Mouse (Mus musculus) heart, adult 18-20 months (tissue): ENCODE measurements around the gene Elmo1. TPM values are rescaled to one million over a fixed set of nuclear protein-coding genes. Genes with fewer than 3 reads are reported as not detected.

Experiments
- DNase-seq, 2 experiments: peaks; one replicate each; pipeline ENCODE4 v3.0.0; 2021 to 2022; ENCODE audit warnings: mixed read lengths in 1 of 2
- long read RNA-seq, 2 experiments: library from polyadenylated mRNA; stranded (forward); transcript quantifications; one replicate each; pipeline ENCODE4 v2.0.0; 2021
- total RNA-seq, 2 experiments: library from RNA; stranded (reverse); gene quantifications; 2 replicates each; pipeline ENCODE4 v1.2.3; 2021

Gene Elmo1
- total RNA-seq: 1 to 10 TPM; 7.6 to 9.1 TPM
- long read RNA-seq, experiment 1, full-length matches to known transcripts: 5 of 5 reads
- long read RNA-seq, experiment 1, partial matches to known transcripts: 0 of 5 reads
- long read RNA-seq, experiment 1, other reads (novel, unspliced or antisense): 0 of 5 reads
- long read RNA-seq, experiment 2, full-length matches to known transcripts: 2 of 5 reads
- long read RNA-seq, experiment 2, partial matches to known transcripts: 2 of 5 reads
- long read RNA-seq, experiment 2, other reads (novel, unspliced or antisense): 1 of 5 reads

DNA sequence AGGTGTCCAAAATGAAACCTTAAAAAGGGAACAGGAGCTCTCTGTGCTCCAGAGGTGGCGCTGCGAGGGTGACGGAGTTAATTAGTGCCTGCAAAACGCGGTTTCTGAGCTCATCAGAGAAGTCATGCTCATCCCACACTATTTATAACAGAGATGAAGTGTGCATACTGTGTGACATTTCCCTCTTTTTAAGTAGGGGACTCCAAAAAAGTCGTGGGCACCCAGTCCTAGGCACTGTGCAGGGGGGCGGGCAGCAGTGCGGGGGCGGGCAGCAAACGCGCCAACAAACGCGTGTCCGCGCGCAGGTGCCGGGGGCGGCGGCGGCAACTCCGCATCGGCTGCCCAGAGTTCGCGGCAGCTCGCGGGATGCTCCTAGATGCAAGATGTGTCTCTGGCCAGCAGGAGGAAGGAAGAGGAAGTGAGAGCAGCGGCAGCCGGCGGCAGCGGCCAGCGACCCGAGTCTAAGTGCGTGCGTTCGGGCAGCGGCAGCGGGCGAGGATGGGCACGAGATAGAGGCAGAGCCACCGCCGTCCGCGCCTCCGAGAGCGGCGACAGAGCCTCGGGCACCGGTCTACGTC is at the start of gene Elmo1:
Elmo1 (plus strand) TSS at position 464 of the 578 bp plus-strand sequence.
- DNase-seq: peak; percentile 63 to 87

DNA sequence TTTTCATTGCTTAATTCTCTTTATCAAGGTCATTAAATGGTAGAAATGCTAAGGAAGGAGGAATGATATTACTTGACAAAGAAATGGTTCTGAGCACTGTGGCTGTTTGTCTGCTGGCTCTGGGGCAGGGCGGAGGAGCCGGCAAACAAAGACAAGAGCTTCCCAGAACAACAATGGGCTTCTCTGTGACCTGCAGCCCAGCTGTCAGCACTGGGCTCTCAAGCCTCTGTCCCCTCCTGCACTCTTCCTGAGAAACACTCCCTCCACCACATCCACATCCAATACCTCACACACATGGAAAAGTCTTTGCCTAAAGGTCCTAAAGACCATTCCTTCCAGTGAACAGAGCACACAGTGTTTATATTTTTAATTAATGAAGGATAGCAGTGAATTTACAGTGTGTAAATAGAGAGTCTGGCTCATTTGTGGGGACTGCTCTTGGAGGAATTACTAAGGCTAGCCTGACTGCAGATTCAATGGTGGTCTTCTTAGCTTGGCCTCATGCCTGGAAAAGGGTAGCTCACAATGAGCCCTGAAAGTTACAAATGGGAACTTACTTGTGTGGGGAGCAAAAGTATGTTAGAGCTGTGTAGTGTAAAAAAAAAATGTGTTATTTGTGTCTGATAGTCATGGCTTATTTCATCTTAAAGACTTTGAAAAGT is 49.1 kb upstream of the Elmo1 start:
- DNase-seq: no peak

DNA sequence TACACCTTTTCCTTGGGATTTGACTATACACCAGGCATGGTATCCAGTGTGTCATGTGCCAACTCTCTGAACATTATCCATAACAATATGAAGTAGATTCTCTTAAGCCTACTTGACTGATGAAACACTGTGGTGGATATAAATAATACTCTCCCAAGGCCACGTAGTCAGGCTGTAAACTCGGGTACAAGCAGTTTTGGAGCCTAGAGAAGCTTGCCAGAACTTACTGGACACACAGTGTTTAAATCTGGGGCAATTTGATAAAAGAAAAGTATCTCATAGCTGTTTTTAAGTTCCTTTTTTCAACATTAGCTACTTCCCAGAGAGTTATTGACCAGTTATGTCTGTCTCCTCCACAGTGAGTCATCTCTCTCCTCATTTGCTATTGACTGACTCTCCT is 47.5 kb upstream of the Elmo1 start:
- DNase-seq: no peak

DNA sequence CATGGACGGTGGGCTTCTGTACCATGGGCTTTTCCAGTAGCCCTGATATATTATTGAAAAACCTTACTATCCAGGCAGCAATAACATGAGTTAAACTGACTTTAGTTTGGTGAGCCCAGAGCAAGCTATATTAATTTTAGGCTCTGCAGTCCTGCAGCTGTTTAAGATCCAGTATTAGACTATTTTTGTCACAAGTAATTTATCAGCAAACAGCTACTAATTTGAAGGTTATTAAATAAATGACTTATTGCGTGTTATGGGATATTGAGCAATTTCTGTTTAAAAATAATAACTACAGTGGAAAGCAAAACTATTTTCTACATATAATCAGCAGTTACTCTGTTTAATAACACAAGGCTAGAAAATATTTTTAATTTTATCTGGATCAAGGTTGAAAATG is 45.0 kb upstream of the Elmo1 start:
- DNase-seq: no peak

DNA sequence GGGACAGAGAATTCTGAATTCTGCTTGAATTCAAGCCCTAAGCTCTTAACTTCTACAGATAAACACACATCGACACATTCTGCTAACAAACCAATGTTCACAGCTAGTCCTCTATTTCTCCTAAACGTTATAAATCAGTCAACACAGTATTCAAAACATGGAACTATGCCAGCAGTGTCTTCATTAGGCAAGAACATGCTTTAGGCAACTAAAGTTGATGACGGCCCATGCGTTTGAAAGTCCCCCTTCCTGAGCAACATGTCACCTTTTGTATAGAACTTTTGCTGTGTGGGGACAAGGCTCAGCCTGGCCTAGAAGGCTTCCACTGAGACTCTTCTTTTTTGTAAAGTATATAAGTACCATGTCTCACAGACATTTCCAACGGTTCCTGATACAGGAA is 44.6 kb upstream of the Elmo1 start:
- DNase-seq: no peak

DNA sequence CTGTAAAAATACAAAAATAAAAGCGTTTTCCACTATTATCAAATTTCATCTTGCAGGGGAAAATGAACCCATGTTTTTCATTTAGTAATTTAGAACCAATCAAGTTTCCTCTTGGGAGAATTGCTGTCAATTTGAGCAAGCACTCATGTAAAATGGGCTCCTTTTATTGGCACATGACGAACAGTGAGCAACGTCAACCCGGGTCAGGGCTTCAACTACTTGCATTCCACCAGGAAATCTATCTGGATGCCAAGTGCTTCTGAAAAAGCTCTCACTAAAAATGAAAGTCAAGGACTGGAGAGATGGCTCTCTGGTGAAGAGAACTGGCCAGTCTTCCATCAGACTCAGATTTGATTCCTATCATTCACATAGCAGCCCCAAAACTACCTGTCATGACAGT is 44.0 kb upstream of the Elmo1 start:
- no peak for DNase-seq

DNA sequence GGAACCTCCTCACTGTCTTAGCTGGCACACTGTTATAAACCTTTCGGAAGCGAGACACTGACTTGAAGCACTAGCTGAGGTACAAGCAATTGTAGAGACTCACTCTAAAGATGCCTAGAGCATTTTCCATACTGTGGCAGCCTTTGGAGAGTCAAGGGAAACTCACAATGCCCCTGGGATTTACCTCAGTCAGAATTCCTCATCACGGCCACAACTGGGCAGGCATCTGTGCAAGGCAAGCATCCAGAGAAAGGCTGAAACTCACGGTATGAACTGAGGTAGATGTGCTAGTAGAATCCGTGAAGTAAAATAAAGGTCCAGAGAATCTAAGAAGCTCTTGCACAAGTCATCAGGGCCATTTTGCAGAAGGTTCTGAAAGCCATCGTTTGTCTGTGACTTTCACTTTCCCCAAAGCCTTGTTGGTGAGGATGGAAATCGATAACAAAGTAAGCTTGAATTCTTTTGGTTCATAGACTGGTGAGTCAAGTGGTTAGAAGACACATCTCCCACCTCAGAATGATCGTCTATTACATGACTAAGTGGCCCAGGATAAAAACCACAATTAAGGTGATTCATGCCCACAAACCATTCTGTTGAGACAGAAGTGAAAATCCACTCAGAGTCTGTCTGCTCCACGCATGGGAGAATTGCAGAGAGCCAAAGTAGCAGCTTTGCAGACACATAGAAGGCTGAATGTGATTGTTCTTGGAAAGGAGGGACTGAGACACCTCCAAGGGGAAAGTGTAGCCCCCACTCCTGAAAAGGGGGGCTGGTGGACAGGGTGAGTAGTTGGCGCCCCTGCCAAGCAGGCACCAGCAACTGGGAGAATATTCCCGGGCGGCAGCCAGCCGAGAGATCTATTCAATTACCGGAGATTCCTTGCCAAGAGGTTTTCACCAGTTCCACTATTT is 42.2 kb upstream of the Elmo1 start:
- DNase-seq: no peak

DNA sequence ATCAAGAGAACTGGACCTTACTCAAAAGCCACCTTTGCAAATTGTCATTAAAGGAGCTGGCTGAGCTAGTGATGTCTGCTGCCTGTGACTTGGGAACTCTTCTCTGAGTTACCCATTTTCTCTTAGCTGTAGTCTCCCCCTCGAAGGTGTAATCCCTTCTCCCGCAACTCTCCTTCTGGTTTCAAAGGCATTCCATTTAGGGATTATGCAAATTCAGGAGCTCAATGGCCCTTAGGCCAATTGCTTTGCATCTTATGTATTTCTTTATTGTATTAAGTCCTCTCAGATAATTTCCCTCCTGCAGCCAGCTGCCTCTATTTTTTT is 41.6 kb upstream of the Elmo1 start:
- DNase-seq: no peak

DNA sequence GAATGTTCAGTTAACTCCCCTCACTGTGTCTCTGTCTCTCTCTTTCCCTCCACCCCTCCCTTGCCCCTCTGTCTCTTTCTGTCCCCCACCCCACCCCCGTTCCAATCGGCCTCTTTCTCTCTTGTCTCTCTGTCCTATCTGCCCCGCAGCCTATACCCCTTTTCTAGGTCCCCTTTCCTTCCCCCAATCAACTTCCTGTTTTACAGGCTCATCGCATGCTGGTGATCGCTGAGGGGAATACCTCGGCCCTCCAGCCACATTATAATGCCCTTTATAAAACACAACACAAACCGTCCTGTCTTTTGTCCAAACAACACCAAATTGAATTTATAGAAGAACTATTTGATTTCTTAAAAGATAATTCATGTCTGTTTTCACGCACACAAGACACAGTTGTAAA is 40.7 kb upstream of the Elmo1 start:
- DNase-seq: no peak

DNA sequence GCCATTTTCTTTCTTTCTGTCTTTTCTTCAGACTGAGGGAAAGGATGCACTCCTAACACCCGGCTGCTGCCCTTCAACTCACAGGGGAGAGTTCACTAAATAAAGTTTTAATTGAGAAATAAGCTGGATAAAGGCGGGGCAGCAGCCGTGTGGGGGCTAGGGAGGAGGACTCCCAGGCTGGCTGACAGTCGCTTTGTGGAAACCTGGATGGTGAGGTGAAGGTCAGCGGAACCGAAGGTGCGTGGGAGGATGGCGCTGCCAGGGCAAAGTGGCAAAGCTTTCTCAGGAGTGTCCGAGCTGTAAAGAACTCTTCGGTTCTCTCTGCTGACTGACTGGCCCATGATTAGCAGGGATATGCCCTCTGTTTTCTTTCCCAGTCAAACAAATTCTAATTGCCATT is 40.2 kb upstream of the Elmo1 start:
- DNase-seq: no peak

DNA sequence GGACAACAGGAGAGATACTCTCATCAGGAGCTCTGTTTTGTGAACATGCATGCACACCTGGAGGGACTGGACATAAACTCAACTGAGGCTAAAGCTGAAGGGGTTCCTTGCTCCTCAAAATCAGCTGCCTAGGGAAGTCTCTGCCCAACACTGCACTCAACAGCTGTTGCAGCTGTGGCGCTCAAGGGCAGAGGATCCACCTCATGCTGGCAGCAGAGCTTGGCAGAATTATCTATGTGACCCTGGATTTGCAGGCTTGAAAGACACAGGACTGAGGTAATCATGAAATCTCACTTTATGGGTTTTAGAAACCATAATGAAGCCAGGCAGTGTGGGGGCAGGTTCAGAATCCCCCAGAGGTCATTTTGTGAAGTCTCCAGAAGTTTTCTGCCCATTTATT is 32.5 kb upstream of the Elmo1 start:
- no peak for DNase-seq

DNA sequence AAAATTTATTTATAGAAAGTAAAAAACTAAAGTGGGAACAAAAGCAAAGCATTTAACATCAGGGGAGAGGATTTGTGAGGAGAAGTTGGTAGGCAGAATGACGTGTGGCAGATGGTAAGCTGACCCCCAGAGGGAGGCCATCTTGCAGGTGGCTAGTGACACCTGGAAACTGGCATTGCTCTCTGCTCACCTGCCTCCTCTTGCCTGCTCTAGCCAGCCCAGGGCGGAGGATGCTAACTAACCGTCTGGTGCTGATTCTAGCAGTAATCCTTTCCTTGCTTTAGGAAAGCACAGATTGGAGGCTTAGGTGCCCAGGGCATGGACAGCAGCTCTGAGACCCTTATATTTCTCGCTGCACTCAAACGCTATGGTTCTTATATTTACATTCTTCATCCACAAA is 29.4 kb upstream of the Elmo1 start:
- no peak for DNase-seq

DNA sequence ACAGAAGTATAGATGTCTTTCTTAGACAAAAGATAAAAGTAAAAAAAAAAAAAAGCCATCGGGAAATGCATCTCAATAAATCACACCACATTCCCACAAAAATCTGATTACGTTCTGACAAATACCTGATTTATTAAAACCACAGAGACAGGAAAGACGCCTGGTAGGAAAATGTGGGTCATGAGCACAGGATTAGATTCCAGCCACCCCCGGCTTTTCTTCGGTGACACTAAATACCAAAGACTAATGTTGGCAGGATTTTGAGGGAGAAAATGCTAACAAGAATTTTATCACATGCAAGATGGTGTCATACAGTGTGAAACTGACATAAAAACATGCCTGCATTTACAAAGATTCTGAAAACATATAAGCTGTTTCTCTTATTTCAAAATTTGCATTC is 27.1 kb upstream of the Elmo1 start:
- no peak for DNase-seq

DNA sequence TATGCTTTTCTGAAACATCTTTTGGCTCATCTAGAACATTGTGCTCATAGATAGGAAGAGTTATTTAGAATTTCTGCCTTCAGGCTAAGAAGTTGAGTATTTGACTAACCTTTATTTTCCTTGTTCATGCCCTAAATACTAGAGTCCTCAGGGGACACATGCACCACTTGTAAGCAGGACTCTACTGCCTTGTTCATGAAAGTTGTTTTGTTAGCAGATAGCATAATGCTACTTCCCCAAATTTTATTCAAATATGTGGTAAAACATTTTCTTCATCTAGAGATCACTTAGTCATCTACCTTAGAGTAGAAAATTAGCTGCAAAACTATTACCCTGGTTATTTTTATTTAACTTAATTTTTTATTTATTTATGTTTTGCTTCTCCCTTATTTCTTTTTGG is 18.4 kb upstream of the Elmo1 start:
- no peak for DNase-seq

DNA sequence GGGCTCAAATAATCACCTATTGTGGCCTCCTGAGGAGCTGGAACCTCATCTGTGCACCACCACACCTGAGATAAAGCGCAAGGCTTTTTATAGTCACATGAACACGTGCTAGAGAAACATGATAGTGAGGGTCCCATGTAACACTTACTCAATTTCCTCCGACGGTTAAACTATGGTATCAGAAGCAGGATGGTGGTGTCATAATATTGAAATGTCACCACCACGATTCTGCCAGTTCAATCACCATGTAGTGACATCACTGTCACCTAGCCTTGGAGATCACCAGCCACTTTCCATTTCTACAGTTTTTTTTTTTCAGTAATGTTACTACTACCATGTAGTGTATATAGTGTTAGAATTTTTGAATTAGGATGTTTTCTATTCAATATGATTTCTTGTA is 17.4 kb upstream of the Elmo1 start:
- no peak for DNase-seq

DNA sequence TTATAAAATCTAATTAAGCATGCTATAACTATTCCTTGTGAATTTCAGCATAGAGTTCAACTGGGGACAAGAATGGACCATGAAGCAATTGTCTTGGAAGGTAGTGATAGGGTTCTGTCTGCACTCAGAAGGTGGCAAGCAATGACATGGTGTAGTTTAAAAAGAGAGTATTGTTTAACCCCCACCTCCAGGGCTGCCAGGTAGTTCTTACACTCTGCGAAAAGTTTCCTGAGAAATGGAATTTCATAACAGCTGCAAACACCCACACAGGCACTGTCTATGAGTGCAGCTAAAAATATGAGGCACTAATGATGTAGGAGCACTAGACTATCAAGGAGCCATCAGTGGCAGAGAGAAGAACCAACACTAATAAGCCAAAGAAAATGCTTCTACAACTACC is 13.9 kb upstream of the Elmo1 start:
- no peak for DNase-seq

DNA sequence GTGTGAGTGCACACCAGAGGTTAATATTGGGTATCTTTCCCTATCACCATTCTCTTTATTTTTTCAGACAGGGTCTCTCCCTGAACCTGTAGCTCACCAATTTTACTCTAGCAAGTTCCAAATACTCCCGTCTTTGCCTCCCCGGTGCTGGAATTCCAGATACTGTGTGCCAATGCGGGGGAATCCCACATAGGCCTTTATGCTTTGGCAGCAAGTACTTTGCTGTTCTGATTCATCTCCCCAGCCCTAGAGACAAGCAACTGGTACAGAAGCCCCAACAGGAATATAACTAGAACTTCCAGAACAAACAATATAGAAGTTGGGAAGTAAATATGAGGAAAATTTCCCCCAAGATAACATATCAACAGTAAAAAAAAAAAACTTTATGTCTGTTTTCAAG is 13.2 kb upstream of the Elmo1 start:
- no peak for DNase-seq

DNA sequence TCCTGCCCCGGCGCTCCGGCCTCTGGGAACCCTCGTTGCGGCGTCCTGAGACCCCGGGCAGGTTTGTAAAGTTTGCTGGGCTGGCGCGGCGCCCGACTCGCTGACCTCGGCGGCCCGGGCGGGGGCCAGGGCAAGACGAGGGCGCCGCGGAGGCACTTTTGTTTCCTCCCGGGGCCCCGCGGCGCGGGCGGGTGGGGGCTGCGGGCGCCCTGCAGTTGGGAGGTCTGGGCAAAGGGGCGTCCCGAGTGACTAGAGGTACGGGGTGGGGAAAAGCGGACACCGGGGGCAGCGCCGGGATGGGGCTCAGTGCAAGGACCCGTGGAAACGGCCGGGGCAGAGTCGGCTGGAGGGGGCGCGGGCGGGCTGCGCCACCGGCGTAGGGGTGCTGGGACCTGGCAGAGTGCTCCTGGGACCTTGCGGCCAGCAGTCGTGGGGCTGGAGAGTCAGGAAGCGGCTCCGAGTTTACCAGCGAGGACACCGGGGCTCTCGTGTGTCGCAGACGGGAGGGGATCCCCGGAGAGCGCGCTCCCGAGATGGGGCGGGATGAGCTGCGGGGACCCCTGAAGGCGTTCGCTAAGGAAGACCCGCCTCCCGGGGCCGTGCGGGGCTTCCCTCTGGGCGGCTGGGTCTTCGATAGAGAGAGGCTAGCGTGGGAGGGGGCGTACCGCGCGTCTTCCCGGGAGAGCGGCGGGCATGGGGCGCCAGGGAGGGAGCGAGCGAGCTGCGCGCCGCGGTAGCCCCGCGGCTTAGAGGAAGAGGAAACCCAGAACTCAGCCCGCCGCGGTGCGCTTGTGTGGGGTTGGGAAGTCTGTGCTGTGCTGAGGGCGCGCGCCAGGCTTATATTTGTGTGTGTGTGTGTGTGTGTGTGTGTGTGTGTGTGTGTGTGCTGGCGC is 561 bp downstream of the Elmo1 start:
- DNase-seq: peak; percentile 65 to 82

DNA sequence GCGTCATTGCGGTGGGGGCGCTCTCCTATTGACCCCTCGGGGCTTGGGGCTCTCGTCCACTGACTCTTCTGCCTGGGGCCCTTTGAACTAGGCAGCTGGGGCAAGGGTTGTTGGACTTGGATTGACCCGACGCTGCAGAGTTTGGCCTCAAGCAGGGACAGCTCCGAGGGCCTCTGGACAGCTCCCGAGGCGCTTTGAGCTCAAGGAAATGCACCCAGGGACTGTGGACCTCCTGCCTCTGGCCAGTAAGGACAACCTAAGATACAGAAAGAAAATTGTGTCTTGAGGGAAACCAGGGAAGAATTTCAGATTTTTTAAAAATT is 1.2 kb downstream of the Elmo1 start:
- no peak for DNase-seq

DNA sequence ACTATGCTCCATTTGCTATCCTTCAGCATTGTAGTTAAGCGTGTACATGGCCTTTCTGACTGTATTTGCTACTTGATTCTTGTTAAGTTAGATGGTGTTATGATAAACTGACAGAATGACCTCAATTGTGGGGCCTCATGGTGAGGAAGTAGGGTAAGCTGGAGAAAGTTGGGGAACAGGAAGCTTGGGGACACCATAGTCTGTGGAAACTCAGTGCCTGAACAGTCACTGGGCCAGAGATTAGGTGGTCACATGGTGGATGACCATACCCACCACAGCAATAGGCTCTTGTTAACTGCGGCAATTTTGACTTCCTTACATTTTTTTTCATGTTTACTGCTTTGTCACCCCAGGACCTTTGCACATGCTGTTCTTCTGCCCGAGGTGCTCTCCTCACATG is 1.9 kb downstream of the Elmo1 start:
- DNase-seq: peak in 1 of 2 experiments; percentile 11

DNA sequence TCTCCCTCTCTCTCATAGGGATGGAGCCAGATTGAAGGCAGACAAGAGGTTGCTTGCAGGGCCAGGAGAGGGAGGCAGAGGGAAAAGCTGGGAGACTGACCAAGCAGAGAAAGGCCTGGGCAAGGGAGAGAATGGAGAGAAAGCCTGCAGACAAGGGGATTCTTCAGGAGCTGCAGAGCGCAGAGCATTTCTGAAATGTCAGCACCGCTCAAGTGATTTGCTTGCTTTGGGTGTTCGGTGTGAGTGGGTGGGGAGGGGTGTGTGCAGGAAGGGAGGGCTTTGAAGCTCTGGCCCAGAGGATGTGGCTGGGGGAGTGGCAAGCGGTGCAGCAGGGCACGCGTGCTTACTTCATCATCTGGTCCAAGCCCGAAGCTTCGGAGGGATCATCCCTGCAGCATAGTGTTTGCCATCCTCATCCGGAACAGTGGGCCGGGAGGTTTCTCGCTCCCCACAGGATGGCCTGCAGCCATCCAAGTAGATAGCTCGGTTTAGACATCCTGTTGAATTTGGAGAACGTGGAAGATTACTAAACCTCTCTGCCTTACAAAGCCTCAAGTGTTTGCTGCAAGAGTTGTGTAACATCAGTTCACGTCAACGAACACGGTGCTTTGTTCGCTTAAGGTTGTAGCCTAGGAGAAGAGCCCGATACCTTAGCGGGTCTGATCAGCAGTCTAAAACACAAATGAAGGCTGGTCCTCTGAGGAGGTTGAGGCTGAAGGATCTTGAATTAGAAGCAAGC is 3.1 kb downstream of the Elmo1 start:
- DNase-seq: peak; percentile 70 to 81
